Mouse (Mus musculus): Measurements from ENCODE around the gene Pthlh. TPM values are rescaled to one million over a fixed set of nuclear protein-coding genes. Genes with fewer than 3 reads are reported as not detected.

Gene Pthlh
- polyA plus RNA-seq, 1 experiment from 2014 or later: 0.91 TPM

DNA sequence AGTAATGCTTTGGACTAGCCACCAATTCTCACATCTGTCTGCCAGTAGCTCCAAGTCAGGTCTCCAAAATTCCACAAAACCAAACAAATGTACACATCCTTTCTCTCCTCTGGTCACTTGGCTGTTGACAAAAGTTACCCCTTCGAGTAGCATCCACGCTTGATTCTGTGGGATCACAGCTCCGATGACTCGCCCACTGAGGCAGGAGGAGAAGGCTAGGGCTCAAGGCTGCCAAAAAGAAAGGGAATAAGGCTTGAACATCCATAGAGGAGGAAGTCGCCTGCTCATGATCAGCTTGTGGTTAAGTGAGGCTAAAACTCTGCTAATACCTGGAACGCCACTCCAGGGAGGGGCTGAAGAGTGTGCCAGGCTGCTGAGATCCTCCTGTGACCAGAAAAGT is 2.5 kb upstream of the Pthlh start:
- H3K4me3 ChIP-seq (ENCODE audit: low read depth, low read length): no peak overlapping the region
- no peaks in the 10 kb centered on the region for H3K36me3 ChIP-seq (ENCODE audit: control insufficient read depth, insufficient read depth, low read length)
- H3K27ac ChIP-seq (ENCODE audit: low read depth, low read length): no peak overlapping the region
- peaks cover 30% of the 10 kb centered on the region for H3K27me3 ChIP-seq (replicated peaks; ENCODE audit: control insufficient read depth, insufficient read depth, low read length)
- ATAC-seq: no peak
- H3K4me1 ChIP-seq (ENCODE audit: control insufficient read depth, insufficient read depth, low read length): peaks cover 12% of the 10 kb centered on the region
- WGBS: 88% methylated on average over 6 of the region's 6 CpGs
- no peak for DNase-seq (ENCODE audit: low spot score)
- no peaks in the 10 kb centered on the region for H3K9me3 ChIP-seq (replicated peaks; ENCODE audit: control insufficient read depth, low read length)
- H3K4me2 ChIP-seq (ENCODE audit: low read length): no peak overlapping the region
- H3K9ac ChIP-seq (ENCODE audit: low read length): no peak overlapping the region

DNA sequence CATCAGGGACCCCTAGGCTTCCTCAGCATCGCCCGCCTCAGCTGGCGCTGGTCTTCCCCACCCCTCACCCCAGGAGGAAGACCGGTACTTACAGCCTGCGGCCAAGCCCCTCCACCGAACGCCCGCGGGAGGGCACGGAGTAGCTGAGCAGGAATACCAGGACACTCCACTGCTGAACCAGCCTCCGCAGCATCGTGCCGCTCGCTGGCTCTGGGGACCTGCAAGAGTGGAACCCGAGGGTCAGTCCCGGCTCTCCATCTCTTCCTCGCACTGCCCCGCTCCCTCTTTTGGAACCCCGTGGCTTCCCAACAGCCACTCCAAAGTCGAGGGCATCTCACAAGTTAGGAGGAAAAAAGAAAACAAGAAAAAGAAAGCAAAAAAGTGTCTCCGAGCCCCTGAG is 805 bp downstream of the Pthlh start:
- Histone ChIP-seq H3K9ac (ENCODE audit: low read length) (peak overlapping the region; percentile 41), H3K9me3 (replicated peaks; ENCODE audit: control insufficient read depth, low read length) (no peaks in the 10 kb centered on the region), H3K27me3 (replicated peaks; ENCODE audit: control insufficient read depth, insufficient read depth, low read length) (peaks cover 30% of the 10 kb centered on the region), H3K4me3 (ENCODE audit: low read depth, low read length) (peak overlapping the region; percentile 42), H3K4me1 (ENCODE audit: control insufficient read depth, insufficient read depth, low read length) (peaks cover 12% of the 10 kb centered on the region), H3K27ac (ENCODE audit: low read depth, low read length) (no peak overlapping the region), H3K4me2 (ENCODE audit: low read length) (peak overlapping the region; percentile 93), H3K36me3 (ENCODE audit: control insufficient read depth, insufficient read depth, low read length) (no peaks in the 10 kb centered on the region)
- peak; percentile 36 for DNase-seq (ENCODE audit: low spot score)
- peak; percentile 43 for ATAC-seq
- WGBS: under 1% methylated on average over 21 of the region's 21 CpGs

DNA sequence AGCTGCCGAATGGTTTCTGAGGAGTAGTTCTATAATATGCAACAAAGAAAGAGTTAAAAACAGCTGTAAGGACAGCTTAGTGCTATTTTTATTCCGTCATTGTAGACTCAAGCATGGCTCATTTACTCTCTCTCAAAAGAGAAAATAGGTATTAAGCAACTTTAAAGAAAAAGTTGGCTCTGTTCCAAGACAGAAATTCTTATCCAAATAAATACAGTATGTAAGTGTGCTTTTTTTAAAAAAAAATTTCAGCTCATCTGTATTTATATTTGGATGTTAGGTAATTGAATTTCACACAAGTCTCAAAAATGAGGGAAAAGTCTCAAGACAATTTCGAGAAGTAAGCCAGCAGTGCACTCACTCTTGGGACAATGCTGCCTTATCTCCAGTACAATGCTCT is 2.4 kb downstream of the Pthlh start:
- no peak overlapping the region for H3K27ac ChIP-seq (ENCODE audit: low read depth, low read length)
- H3K9me3 ChIP-seq (replicated peaks; ENCODE audit: control insufficient read depth, low read length): no peaks in the 10 kb centered on the region
- peaks cover 12% of the 10 kb centered on the region for H3K4me1 ChIP-seq (ENCODE audit: control insufficient read depth, insufficient read depth, low read length)
- H3K9ac ChIP-seq (ENCODE audit: low read length): no peak overlapping the region
- H3K4me3 ChIP-seq (ENCODE audit: low read depth, low read length): no peak overlapping the region
- 5% methylated on average over 3 of the region's 3 CpGs for WGBS
- ATAC-seq (no peak), DNase-seq (ENCODE audit: low spot score) (peak; percentile 51)
- H3K36me3 ChIP-seq (ENCODE audit: control insufficient read depth, insufficient read depth, low read length): no peaks in the 10 kb centered on the region
- H3K27me3 ChIP-seq (replicated peaks; ENCODE audit: control insufficient read depth, insufficient read depth, low read length): peaks cover 25% of the 10 kb centered on the region
- H3K4me2 ChIP-seq (ENCODE audit: low read length): peak overlapping the region; percentile 93; the same call in 1 of the 2 replicates

DNA sequence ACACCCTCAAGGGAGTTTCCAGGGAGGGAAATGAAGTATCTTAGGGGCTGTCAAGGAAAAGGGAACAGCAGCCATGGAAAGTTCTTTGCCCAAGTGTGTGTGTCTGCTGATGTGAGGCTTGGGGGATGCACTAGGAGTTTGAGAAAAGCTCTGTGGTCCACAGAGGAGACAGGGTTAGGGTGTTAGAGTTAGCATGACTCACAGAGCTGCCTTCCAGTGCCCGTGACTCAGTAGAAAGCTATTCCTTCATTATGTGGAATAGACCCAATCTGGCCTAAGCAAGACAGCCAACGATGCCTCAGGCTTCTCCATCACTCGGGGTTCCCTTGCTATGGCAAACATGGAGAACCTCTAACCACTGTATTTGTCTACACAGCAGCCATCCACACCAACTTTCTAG is 3.2 kb downstream of the Pthlh start:
- DNase-seq (ENCODE audit: low spot score) (no peak), ATAC-seq (no peak)
- peaks cover 12% of the 10 kb centered on the region for H3K4me1 ChIP-seq (ENCODE audit: control insufficient read depth, insufficient read depth, low read length)
- no peak overlapping the region for H3K9ac ChIP-seq (ENCODE audit: low read length)
- WGBS: 75% methylated on average over 3 of the region's 3 CpGs
- no peak overlapping the region for H3K27ac ChIP-seq (ENCODE audit: low read depth, low read length)
- H3K27me3 ChIP-seq (replicated peaks; ENCODE audit: control insufficient read depth, insufficient read depth, low read length): peaks cover 23% of the 10 kb centered on the region
- H3K4me2 ChIP-seq (ENCODE audit: low read length): no peak overlapping the region
- no peaks in the 10 kb centered on the region for H3K36me3 ChIP-seq (ENCODE audit: control insufficient read depth, insufficient read depth, low read length)
- H3K9me3 ChIP-seq (replicated peaks; ENCODE audit: control insufficient read depth, low read length): no peaks in the 10 kb centered on the region
- no peak overlapping the region for H3K4me3 ChIP-seq (ENCODE audit: low read depth, low read length)

DNA sequence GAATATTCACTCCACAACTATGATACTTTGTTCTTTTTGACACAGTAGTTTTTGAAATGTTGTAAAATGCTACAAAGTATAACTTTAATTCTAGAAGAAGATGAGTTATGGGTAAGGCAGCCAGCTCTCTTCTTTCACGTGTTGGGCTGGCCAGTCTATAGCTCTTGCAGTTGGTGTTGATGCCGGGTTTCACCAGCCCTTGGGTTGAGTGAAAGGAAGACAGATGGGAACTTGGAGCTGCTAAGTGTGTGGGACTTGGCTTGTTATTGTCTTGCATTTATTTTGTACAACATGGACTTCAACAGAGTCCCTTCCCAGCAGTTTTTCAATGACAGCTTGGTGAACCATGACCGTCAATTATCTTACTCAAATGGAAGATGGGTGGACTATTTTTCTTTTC is 16.2 kb downstream of the Pthlh start:
- Histone ChIP-seq H3K27me3 (replicated peaks; ENCODE audit: control insufficient read depth, insufficient read depth, low read length) (no peaks in the 10 kb centered on the region), H3K9ac (ENCODE audit: low read length) (no peak overlapping the region), H3K4me2 (ENCODE audit: low read length) (no peak overlapping the region), H3K4me1 (ENCODE audit: control insufficient read depth, insufficient read depth, low read length) (no peaks in the 10 kb centered on the region), H3K36me3 (ENCODE audit: control insufficient read depth, insufficient read depth, low read length) (no peaks in the 10 kb centered on the region), H3K27ac (ENCODE audit: low read depth, low read length) (no peak overlapping the region), H3K4me3 (ENCODE audit: low read depth, low read length) (no peak overlapping the region), H3K9me3 (replicated peaks; ENCODE audit: control insufficient read depth, low read length) (no peaks in the 10 kb centered on the region)
- DNase-seq (ENCODE audit: low spot score) (no peak), ATAC-seq (no peak)
- 82% methylated on average over 3 of the region's 3 CpGs for WGBS

DNA sequence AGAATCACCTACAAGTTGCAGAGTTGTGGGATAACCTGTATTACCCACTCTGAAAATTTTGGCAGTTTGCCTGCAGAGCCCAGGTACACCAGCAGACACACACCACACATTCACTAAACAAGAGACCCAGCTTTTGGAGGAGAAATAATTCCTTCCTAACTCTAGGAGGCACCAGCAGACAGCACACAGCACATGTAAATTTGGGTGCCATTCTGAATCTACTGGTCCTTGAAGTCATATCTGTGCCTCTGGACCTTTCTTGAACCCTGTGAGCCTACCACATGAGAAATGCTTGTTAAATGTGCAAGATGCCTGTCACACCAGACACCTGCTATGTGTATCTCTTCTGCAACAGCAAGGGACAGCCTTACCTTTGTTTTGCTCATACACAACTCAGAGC is 19.7 kb downstream of the Pthlh start:
- H3K27me3 ChIP-seq (replicated peaks; ENCODE audit: control insufficient read depth, insufficient read depth, low read length): no peaks in the 10 kb centered on the region
- ATAC-seq (no peak), DNase-seq (ENCODE audit: low spot score) (no peak)
- H3K9ac ChIP-seq (ENCODE audit: low read length): no peak overlapping the region
- no peak overlapping the region for H3K4me3 ChIP-seq (ENCODE audit: low read depth, low read length)
- no peaks in the 10 kb centered on the region for H3K36me3 ChIP-seq (ENCODE audit: control insufficient read depth, insufficient read depth, low read length)
- no peaks in the 10 kb centered on the region for H3K9me3 ChIP-seq (replicated peaks; ENCODE audit: control insufficient read depth, low read length)
- H3K4me2 ChIP-seq (ENCODE audit: low read length): no peak overlapping the region
- H3K27ac ChIP-seq (ENCODE audit: low read depth, low read length): no peak overlapping the region
- H3K4me1 ChIP-seq (ENCODE audit: control insufficient read depth, insufficient read depth, low read length): no peaks in the 10 kb centered on the region

DNA sequence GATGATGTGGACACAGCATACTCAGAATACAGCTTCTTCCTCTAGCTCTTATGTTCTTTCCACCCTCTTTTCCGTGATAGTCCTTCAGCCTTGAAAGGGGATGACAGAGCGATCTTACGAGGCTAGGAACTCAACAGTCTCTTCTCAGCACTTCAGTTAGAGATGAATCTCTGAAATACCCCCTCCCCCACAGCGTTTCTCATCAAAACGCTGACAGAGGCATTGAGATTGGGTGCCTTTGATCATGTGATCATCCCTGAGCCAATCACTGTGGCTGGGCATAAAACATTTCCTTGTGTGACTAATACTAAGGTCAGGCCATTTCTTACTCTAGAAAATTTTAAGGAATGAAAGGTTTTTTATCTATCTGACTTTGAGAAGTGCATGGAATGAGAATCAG is 20.3 kb downstream of the Pthlh start:
- H3K9ac ChIP-seq (ENCODE audit: low read length): no peak overlapping the region
- H3K27me3 ChIP-seq (replicated peaks; ENCODE audit: control insufficient read depth, insufficient read depth, low read length): no peaks in the 10 kb centered on the region
- DNase-seq (ENCODE audit: low spot score) (peak; percentile 34), ATAC-seq (peak; percentile 58; the same call in 1 of the 2 replicates)
- H3K4me3 ChIP-seq (ENCODE audit: low read depth, low read length): no peak overlapping the region
- H3K36me3 ChIP-seq (ENCODE audit: control insufficient read depth, insufficient read depth, low read length): no peaks in the 10 kb centered on the region
- no peak overlapping the region for H3K27ac ChIP-seq (ENCODE audit: low read depth, low read length)
- H3K4me2 ChIP-seq (ENCODE audit: low read length): no peak overlapping the region
- H3K9me3 ChIP-seq (replicated peaks; ENCODE audit: control insufficient read depth, low read length): no peaks in the 10 kb centered on the region
- 63% methylated on average over 5 of the region's 5 CpGs for WGBS
- no peaks in the 10 kb centered on the region for H3K4me1 ChIP-seq (ENCODE audit: control insufficient read depth, insufficient read depth, low read length)

DNA sequence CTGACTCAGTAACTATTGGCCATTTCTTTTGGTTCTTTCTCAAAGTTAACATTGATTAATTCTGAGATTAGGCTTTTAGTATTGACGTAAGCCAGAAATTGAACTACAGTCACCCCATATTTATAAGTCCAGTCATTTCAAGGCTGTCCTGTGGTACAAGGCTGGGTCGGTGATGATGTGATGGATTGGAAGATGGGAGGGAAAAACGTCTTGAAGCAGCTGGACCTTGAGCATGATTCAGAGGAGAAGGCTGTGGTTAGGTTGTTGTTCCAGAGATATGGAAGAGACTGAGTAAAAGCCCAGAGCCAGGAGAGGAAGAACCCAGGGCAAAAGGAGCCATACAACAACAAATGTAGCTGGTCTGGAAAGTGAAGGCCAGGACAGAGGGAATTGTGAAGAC is 22.4 kb downstream of the Pthlh start:
- H3K27ac ChIP-seq (ENCODE audit: low read depth, low read length): no peak overlapping the region
- H3K9me3 ChIP-seq (replicated peaks; ENCODE audit: control insufficient read depth, low read length): no peaks in the 10 kb centered on the region
- ATAC-seq (no peak), DNase-seq (ENCODE audit: low spot score) (no peak)
- no peaks in the 10 kb centered on the region for H3K27me3 ChIP-seq (replicated peaks; ENCODE audit: control insufficient read depth, insufficient read depth, low read length)
- H3K9ac ChIP-seq (ENCODE audit: low read length): no peak overlapping the region
- 80% methylated on average over 3 of the region's 3 CpGs for WGBS
- H3K4me1 ChIP-seq (ENCODE audit: control insufficient read depth, insufficient read depth, low read length): no peaks in the 10 kb centered on the region
- no peak overlapping the region for H3K4me3 ChIP-seq (ENCODE audit: low read depth, low read length)
- H3K36me3 ChIP-seq (ENCODE audit: control insufficient read depth, insufficient read depth, low read length): no peaks in the 10 kb centered on the region
- H3K4me2 ChIP-seq (ENCODE audit: low read length): no peak overlapping the region

DNA sequence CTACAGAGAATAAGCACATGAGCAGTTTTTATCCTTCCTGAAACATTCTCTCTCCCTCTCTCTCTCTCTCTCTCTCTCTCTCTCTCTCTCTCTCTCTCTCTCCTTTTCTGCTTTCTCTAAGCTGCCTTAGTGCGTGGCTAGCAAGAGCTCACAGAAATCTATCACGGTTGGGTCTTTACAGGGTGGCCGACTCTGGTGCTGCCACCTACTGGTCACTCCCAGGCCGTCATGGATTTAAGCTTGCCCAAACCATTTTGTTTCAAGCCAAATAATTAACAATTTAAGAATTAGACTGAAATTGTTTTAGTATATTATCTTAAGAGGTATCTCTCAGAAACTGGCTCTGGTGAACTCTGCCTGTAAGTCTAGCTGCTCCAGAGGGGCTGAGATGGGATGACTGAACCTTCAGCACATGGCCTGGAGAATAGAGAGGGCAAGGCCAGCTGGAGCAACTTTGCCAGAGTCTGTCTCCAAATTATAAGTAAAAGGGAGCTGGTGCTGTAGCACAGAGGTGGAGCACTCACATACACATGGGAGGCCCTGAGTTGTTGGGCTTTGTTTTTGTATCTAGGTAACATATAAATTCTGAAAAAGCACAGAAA is 23.7 kb downstream of the Pthlh start:
- DNase-seq (ENCODE audit: low spot score) (peak; percentile 76), ATAC-seq (peak; percentile 81)
- no peak overlapping the region for H3K9ac ChIP-seq (ENCODE audit: low read length)
- no peak overlapping the region for H3K4me3 ChIP-seq (ENCODE audit: low read depth, low read length)
- no peaks in the 10 kb centered on the region for H3K27me3 ChIP-seq (replicated peaks; ENCODE audit: control insufficient read depth, insufficient read depth, low read length)
- H3K27ac ChIP-seq (ENCODE audit: low read depth, low read length): no peak overlapping the region
- no peak overlapping the region for H3K4me2 ChIP-seq (ENCODE audit: low read length)
- H3K4me1 ChIP-seq (ENCODE audit: control insufficient read depth, insufficient read depth, low read length): no peaks in the 10 kb centered on the region
- WGBS: 4% methylated on average over 4 of the region's 4 CpGs
- H3K9me3 ChIP-seq (replicated peaks; ENCODE audit: control insufficient read depth, low read length): no peaks in the 10 kb centered on the region
- H3K36me3 ChIP-seq (ENCODE audit: control insufficient read depth, insufficient read depth, low read length): no peaks in the 10 kb centered on the region

Measured in forebrain, embryonic 14.5 days (tissue).